Mouse (Mus musculus) bone marrow macrophage, adult 2 months (primary cell): ENCODE measurements at regions not wholly inside any gene's neighbourhood (a gene's known extent, or its start where the extent isn't known, plus 50 kb on each side); places are given as distances from the start of the nearest gene placed in this dataset.

ENCODE experiments used
- CTCF ChIP-seq: IDR thresholded peaks from 2 replicates; pipeline ENCODE4 v1.5.1; 2012; ENCODE audit warnings: low read depth, mild to moderate bottlenecking, low read length, moderate library complexity
- POLR2A ChIP-seq: IDR thresholded peaks from 2 replicates; pipeline ENCODE4 v1.6.1; 2012; ENCODE audit warnings: mild to moderate bottlenecking, low read depth, low read length, borderline replicate concordance

- no peak for TF ChIP-seq CTCF
- no peak for TF ChIP-seq POLR2A
Measured at GRCm38 (mm10) chr7:129810565-129810964, 218.9 kb downstream of the Wdr11 start.
